Mouse (Mus musculus): Measurements from ENCODE around the gene 1700001O22Rik. TPM values are rescaled to one million over a fixed set of nuclear protein-coding genes. Genes with fewer than 3 reads are reported as not detected.

1700001O22Rik gene
- polyA plus RNA-seq, 1 experiment from 2014 or later, result 3.8 TPM

DNA sequence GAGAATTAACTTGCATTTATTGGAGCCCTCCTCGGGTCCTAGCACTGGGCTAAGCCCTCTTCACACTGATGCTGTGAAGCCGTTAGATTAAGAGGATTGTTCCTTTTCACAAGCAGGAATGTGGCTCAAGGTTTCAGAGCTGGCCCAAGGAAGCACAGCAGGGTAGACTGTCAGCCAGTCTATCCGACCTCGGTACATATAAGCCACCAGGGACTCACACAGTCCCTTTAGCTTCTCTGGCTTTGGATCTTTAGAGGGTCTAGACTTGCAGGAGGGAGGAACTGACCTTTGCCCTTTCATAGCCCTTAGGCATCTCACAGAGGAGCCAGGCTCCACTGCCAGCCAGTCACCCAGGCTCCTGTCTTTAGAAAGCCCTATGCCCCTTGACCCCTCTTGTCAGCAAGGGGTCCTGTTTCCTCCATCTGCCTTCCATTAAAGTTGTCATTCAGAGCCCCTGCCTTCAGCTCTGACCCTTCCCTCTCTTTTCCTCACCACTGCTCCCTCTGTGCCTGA, 26.9 kb upstream of the 1700001O22Rik start, which contains the start of gene Asb6:
Asb6 (minus strand) TSS at position 51 of the 513 bp plus-strand sequence.
- peaks cover 12% of the 10 kb centered on the region for H3K36me3 ChIP-seq (ENCODE audit: poor library complexity, severe bottlenecking)
- no peak for ATAC-seq
- no peaks in the 10 kb centered on the region for H3K27me3 ChIP-seq
- H3K4me1 ChIP-seq, result peaks cover 15% of the 10 kb centered on the region
- H3K4me3 ChIP-seq, result no peak within 1 kb of the TSS
- WGBS, result 5% methylated on average over 4 of the region's 4 CpGs
- no peak within 1 kb of the TSS for H3K9ac ChIP-seq
- H3K27ac ChIP-seq, result no peak within 1 kb of the TSS
- H3K9me3 ChIP-seq (replicated peaks), result no peaks in the 10 kb centered on the region
- no peak within 1 kb of the TSS for H3K4me2 ChIP-seq

DNA sequence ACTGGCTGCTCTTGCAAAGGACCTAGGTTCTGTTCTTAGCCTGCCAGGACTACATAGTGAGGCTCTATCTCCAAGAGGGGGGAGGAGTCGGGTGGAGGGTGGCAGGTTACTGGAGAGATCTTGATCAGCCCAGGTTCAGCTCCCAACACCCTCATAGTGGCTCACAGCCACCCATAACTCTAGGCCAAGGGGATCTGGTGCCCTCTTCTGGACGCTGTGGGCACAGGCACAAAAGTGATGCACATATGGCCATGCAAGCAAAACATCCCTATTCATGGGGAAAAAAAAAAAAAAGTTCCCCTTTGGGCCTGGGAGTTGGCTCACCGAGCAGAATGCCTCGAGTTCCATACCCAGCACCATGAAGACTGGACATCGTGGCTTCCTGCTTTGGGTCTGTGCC, 25.9 kb upstream of the 1700001O22Rik start:
- H3K27me3 ChIP-seq, result no peaks in the 10 kb centered on the region
- H3K9me3 ChIP-seq (replicated peaks), result no peaks in the 10 kb centered on the region
- H3K4me3 ChIP-seq, result no peak overlapping the region
- H3K4me2 ChIP-seq, result no peak overlapping the region
- H3K9ac ChIP-seq, result no peak overlapping the region
- peaks cover 15% of the 10 kb centered on the region for H3K4me1 ChIP-seq
- ATAC-seq, result no peak
- H3K36me3 ChIP-seq (ENCODE audit: poor library complexity, severe bottlenecking), result peaks cover 23% of the 10 kb centered on the region
- no peak overlapping the region for H3K27ac ChIP-seq
- 39% methylated on average over 5 of the region's 5 CpGs for WGBS

- peak overlapping the region; percentile 88 for H3K9ac ChIP-seq
- ATAC-seq, result peak; percentile 92
- H3K27me3 ChIP-seq, result no peaks in the 10 kb centered on the region
- peaks cover 24% of the 10 kb centered on the region for H3K4me1 ChIP-seq
- no peaks in the 10 kb centered on the region for H3K9me3 ChIP-seq (replicated peaks)
- H3K27ac ChIP-seq, result peak overlapping the region; percentile 44; the same call in 1 of the 2 replicates
- H3K36me3 ChIP-seq (ENCODE audit: poor library complexity, severe bottlenecking), result peaks cover 37% of the 10 kb centered on the region
- H3K4me2 ChIP-seq, result peak overlapping the region; percentile 87
- H3K4me3 ChIP-seq, result peak overlapping the region; percentile 100
- WGBS, result under 1% methylated on average over 63 of the region's 63 CpGs
Measured at GRCm38 (mm10) chr2:30827749-30828475, 24.5 kb upstream of the 1700001O22Rik start.

- H3K27ac ChIP-seq, result 0 out of 2 replicates have a peak overlapping the region, but pooled peaks have one; percentile 44
- H3K27me3 ChIP-seq, result no peaks in the 10 kb centered on the region
- H3K4me1 ChIP-seq, result peaks cover 29% of the 10 kb centered on the region
- H3K4me3 ChIP-seq, result peak overlapping the region; percentile 100
- H3K36me3 ChIP-seq (ENCODE audit: poor library complexity, severe bottlenecking), result peaks cover 45% of the 10 kb centered on the region
- 38% methylated on average over 26 of the region's 26 CpGs for WGBS
- peak overlapping the region; percentile 88 for H3K9ac ChIP-seq
- H3K9me3 ChIP-seq (replicated peaks), result no peaks in the 10 kb centered on the region
- H3K4me2 ChIP-seq, result peak overlapping the region; percentile 87
- ATAC-seq, result no peak
Measured at GRCm38 (mm10) chr2:30826825-30827748, 23.6 kb upstream of the 1700001O22Rik start.

- Histone ChIP-seq H3K27me3 (no peaks in the 10 kb centered on the region), H3K4me3 (no peak overlapping the region), H3K4me2 (no peak overlapping the region), H3K4me1 (peaks cover 29% of the 10 kb centered on the region), H3K36me3 (ENCODE audit: poor library complexity, severe bottlenecking) (peaks cover 79% of the 10 kb centered on the region), H3K9ac (peak overlapping the region; percentile 14; the same call in 1 of the 2 replicates), H3K27ac (peak overlapping the region; percentile 55), H3K9me3 (replicated peaks) (0 out of 2 replicates have a peak, but pooled peaks cover 8% of the 10 kb centered on the region)
- ATAC-seq, result no peak
- 72% methylated on average over 13 of the region's 13 CpGs for WGBS
Measured at GRCm38 (mm10) chr2:30823385-30824153, 20.1 kb upstream of the 1700001O22Rik start.

- peak overlapping the region; percentile 26; the same call in 1 of the 2 replicates for H3K9ac ChIP-seq
- H3K36me3 ChIP-seq (ENCODE audit: poor library complexity, severe bottlenecking), result peaks cover 89% of the 10 kb centered on the region
- H3K27ac ChIP-seq, result 0 out of 2 replicates have a peak overlapping the region, but pooled peaks have one; percentile 28
- no peaks in the 10 kb centered on the region for H3K27me3 ChIP-seq
- WGBS, result 94% methylated on average over 8 of the region's 8 CpGs
- no peak overlapping the region for H3K4me3 ChIP-seq
- H3K4me2 ChIP-seq, result no peak overlapping the region
- no peak for ATAC-seq
- peaks cover 27% of the 10 kb centered on the region for H3K4me1 ChIP-seq
- H3K9me3 ChIP-seq (replicated peaks), result 0 out of 2 replicates have a peak, but pooled peaks cover 8% of the 10 kb centered on the region
Measured at GRCm38 (mm10) chr2:30822460-30822859, 19.0 kb upstream of the 1700001O22Rik start.

GRCm38 (mm10) chr2:30821073-30821472, 17.6 kb upstream of the 1700001O22Rik start:
- no peak overlapping the region for H3K4me2 ChIP-seq
- no peak overlapping the region for H3K27ac ChIP-seq
- no peak for ATAC-seq
- no peak overlapping the region for H3K4me3 ChIP-seq
- no peak overlapping the region for H3K9ac ChIP-seq
- peaks cover 95% of the 10 kb centered on the region for H3K36me3 ChIP-seq (ENCODE audit: poor library complexity, severe bottlenecking)
- H3K4me1 ChIP-seq, result peaks cover 14% of the 10 kb centered on the region
- H3K9me3 ChIP-seq (replicated peaks), result 0 out of 2 replicates have a peak, but pooled peaks cover 8% of the 10 kb centered on the region
- WGBS, result 96% methylated on average over 3 of the region's 3 CpGs
- no peaks in the 10 kb centered on the region for H3K27me3 ChIP-seq

DNA sequence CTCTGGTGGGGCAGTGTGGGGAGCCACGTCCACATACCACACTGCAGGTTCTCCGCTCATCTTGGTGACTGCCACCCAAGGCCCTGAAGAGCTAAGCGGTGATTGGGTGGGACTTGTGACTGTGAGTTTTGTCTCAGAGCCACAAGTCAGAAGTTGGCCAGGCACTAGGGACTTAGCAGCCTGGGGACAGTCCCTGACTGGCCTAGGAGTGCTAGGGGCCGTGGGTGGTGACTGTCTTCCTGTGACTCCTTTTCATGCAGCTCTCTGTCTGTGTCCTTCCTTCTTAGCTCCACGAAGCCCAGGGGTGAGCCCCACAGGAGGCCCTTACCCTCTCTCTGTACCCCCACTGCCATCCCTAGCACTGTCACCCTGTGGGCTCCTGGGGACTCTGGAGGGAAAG, 16.4 kb upstream of the 1700001O22Rik start:
- 92% methylated on average over 5 of the region's 5 CpGs for whole genome bisulfite sequencing
- H3K36me3 ChIP-seq (ENCODE audit: poor library complexity, severe bottlenecking), result peaks cover 95% of the 10 kb centered on the region

DNA sequence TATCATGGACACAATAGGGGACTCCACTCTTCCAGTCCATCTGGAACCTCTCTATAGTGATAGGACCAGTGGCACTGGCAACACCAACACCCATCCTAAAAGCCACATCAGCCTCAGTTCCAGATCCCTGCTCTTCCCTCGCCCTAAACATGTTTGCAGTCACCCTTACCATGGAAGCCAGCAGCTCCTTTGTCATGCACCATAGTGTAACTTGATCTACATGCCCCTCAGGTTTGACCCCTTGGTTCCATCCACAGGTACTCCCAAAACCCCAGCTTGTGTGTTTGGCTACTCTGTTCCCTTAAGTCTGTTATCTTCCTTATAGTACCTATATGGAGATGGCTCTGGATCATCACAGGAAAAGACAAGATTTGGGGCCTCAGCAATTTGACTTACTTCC, 12.9 kb upstream of the 1700001O22Rik start:
- Histone ChIP-seq H3K4me2 (no peak overlapping the region), H3K4me3 (no peak overlapping the region), H3K27me3 (no peaks in the 10 kb centered on the region), H3K4me1 (no peaks in the 10 kb centered on the region), H3K9me3 (replicated peaks) (0 out of 2 replicates have a peak, but pooled peaks cover 8% of the 10 kb centered on the region), H3K36me3 (ENCODE audit: poor library complexity, severe bottlenecking) (peaks cover 92% of the 10 kb centered on the region), H3K9ac (no peak overlapping the region), H3K27ac (no peak overlapping the region)
- ATAC-seq, result no peak
- WGBS, result 91% methylated on average over 1 of the region's 1 CpGs

More for the DNA sequence above, 16.4 kb upstream of the 1700001O22Rik start:
- H3K9me3 ChIP-seq (replicated peaks), result 0 out of 2 replicates have a peak, but pooled peaks cover 8% of the 10 kb centered on the region
- no peak overlapping the region for H3K4me3 ChIP-seq
- H3K4me2 ChIP-seq, result no peak overlapping the region
- no peak overlapping the region for H3K9ac ChIP-seq
- no peak for ATAC-seq
- no peak overlapping the region for H3K27ac ChIP-seq
- peaks cover 14% of the 10 kb centered on the region for H3K4me1 ChIP-seq
- H3K27me3 ChIP-seq, result no peaks in the 10 kb centered on the region

- WGBS, result 90% methylated on average over 7 of the region's 7 CpGs
- no peak overlapping the region for H3K4me2 ChIP-seq
- H3K9ac ChIP-seq, result no peak overlapping the region
Measured at GRCm38 (mm10) chr2:30810573-30810972, 7.1 kb upstream of the 1700001O22Rik start.

DNA sequence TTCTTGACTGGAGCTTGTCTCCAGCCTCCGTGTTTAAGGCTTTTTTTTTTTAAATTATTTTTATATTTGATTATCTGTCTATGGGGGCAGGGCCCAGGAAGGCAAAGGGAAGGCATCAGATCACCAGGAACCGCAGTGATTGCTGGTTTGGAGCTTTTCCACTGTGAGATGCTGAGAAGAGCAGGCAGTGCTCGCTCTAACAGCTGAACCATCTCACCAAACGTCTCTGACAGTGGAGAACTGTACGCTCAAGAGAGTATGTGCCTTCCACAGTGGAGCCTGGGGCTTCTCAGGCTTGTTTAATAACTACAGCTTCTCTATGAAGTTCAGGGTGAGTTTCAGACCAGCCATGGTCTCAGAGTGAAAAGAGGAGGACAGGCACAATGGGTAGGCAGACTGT, 6.0 kb upstream of the 1700001O22Rik start:
- Histone ChIP-seq H3K4me1 (peaks cover 34% of the 10 kb centered on the region), H3K36me3 (ENCODE audit: poor library complexity, severe bottlenecking) (peaks cover 27% of the 10 kb centered on the region), H3K4me3 (0 out of 2 replicates have a peak overlapping the region, but pooled peaks have one; percentile 9), H3K27me3 (no peaks in the 10 kb centered on the region), H3K27ac (no peak overlapping the region), H3K9ac (peak overlapping the region; percentile 48; the same call in 1 of the 2 replicates), H3K9me3 (replicated peaks) (no peaks in the 10 kb centered on the region), H3K4me2 (peak overlapping the region; percentile 94)
- 92% methylated on average over 5 of the region's 5 CpGs for WGBS
- no peak for ATAC-seq

More at GRCm38 (mm10) chr2:30810573-30810972, 7.1 kb upstream of the 1700001O22Rik start:
- Histone ChIP-seq H3K4me1 (peaks cover 34% of the 10 kb centered on the region), H3K4me3 (no peak overlapping the region), H3K9me3 (replicated peaks) (no peaks in the 10 kb centered on the region), H3K36me3 (ENCODE audit: poor library complexity, severe bottlenecking) (peaks cover 37% of the 10 kb centered on the region), H3K27me3 (no peaks in the 10 kb centered on the region), H3K27ac (no peak overlapping the region)
- no peak for ATAC-seq

Data from forebrain, embryonic 13.5 days (tissue).